Comparison of ENCODE assay signal across 8 mouse cellular contexts in the genomic region with DNA sequence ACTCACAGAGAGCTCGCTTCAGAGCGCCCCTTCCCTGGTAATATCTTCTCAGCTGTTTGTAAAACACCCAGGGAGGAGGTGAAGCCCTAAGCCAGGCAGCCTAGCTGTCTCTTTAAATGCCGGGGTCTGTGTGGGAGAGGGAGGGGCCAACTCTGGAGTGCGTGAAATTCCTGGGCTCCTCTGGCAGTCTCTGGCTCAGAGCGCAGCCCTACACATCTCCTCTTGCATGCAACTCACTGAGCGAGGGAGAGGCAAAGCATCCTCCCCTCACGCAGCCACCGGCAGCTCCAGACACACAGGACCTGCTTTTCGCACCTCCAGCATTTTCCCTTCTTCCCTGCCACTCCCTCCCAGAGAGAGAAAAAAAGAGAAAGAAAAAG. TPM values are rescaled to one million over a fixed set of nuclear protein-coding genes. Genes with fewer than 3 reads are reported as not detected.
DNase-seq lines count a peak whose midpoint lies in the region; ATAC-seq and TF ChIP-seq lines count a peak whose summit lies in the region.

A gene (plus strand): TSS at position 186 of the 380 bp plus-strand sequence.

- H3K27me3 ChIP-seq in liver, embryonic 11.5 days (replicated peaks; ENCODE audit: control insufficient read depth, insufficient read depth, low read length), result no peaks in the 10 kb centered on the region

- no peaks in the 10 kb centered on the region for H3K4me1 ChIP-seq in ES-E14 (ENCODE audit: control insufficient read depth in 2 of 2, insufficient read depth in 2 of 2, low read length in 2 of 2, poor library complexity in 1 of 2)
- no peaks in the 10 kb centered on the region for H3K4me1 ChIP-seq in liver, embryonic 11.5 days (replicated peaks; ENCODE audit: control insufficient read depth, insufficient read depth, low read length)

- H3K4me2 ChIP-seq in liver, embryonic 11.5 days, result peak within 1 kb of the TSS; percentile 44; the same call in 1 of the 2 replicates

- no peak within 1 kb of the TSS for H3K4me3 ChIP-seq in ES-E14 (ENCODE audit: insufficient read depth in 1 of 2, low read depth in 1 of 2, low read length in 2 of 2, poor library complexity in 1 of 2, severe bottlenecking in 1 of 2)
- H3K4me3 ChIP-seq in liver, embryonic 11.5 days (ENCODE audit: low read depth, low read length), result peak within 1 kb of the TSS; percentile 29; the same call in 1 of the 2 replicates

- peak; percentile 26 for DNase-seq in ES-E14 (ENCODE audit: low read depth, low spot score)
- peak; percentile 33 for DNase-seq in cerebellum, adult 9-11 months
- peak; percentile 69 to 84 for DNase-seq in frontal cortex, postnatal 10 days (ENCODE audit: low spot score in 2 of 2)
- DNase-seq in kidney, postnatal 14 days, result peak; percentile 4
- DNase-seq in liver, embryonic 11.5 days (ENCODE audit: low spot score), result peak; percentile 43
- peak; percentile 67 for DNase-seq in retina, postnatal 7 days (ENCODE audit: low read depth, low spot score)
- DNase-seq in thymus, adult 18-20 months, result no peak

- WGBS in liver, embryonic 11.5 days, result 2% methylated on average over 9 of the region's 9 CpGs

- H3K27ac ChIP-seq in ES-E14 (ENCODE audit: insufficient read depth, low read depth, low read length, poor library complexity, severe bottlenecking), result no peak within 1 kb of the TSS
- no peak within 1 kb of the TSS for H3K27ac ChIP-seq in liver, embryonic 11.5 days (ENCODE audit: low read depth, low read length)

- in situ Hi-C loops in ES-E14 (cut with MboI; ENCODE audit: low sequenced_read_pairs in 2 of 2, unreplicated experiment in 2 of 2), result no loop called here

- ATAC-seq in liver, embryonic 11.5 days (replicated peaks; ENCODE audit: low FRiP score), result peak; percentile 58; the same call in 1 of the 2 replicates
- no peak for ATAC-seq in inflammation-experienced regulatory T-cells, adult 6 months

- no peak within 1 kb of the TSS for H3K9ac ChIP-seq in ES-E14 (ENCODE audit: insufficient read depth, low read depth, low read length, poor library complexity, severe bottlenecking)
- H3K9ac ChIP-seq in liver, embryonic 11.5 days (ENCODE audit: low read depth, low read length), result no peak within 1 kb of the TSS

- no peaks in the 10 kb centered on the region for H3K36me3 ChIP-seq in ES-E14 (ENCODE audit: control insufficient read depth, insufficient read depth, low read length, poor library complexity, severe bottlenecking)
- H3K36me3 ChIP-seq in liver, embryonic 11.5 days (ENCODE audit: control insufficient read depth, insufficient read depth, low read length), result no peaks in the 10 kb centered on the region

- H3K9me3 ChIP-seq in ES-E14 (ENCODE audit: control insufficient read depth, insufficient read depth, low read depth, low read length), result no peaks in the 10 kb centered on the region
- no peaks in the 10 kb centered on the region for H3K9me3 ChIP-seq in liver, embryonic 11.5 days (ENCODE audit: control insufficient read depth, low read length)

TF ChIP-seq in ES-E14, 5 proteins besides CTCF, POLR2A, EP300 and RAD21:
- TF ChIP-seq ZC3H11A (IDR thresholded peaks at IDR 0.05; ENCODE audit: borderline replicate concordance, low read depth, low read length) (no peak), MAFK (IDR thresholded peaks at IDR 0.05; ENCODE audit: insufficient read depth, low read depth, low read length) (no peak), HCFC1 (IDR thresholded peaks at IDR 0.05; ENCODE audit: borderline replicate concordance, insufficient read depth, low read length) (no peak), ZNF384 (IDR thresholded peaks at IDR 0.05; ENCODE audit: low read depth, low read length) (no peak), CHD2 (IDR thresholded peaks at IDR 0.05; ENCODE audit: low read depth, low read length) (no peak)

RNA-seq across cellular contexts. Expression of the gene that starts here (rescaled TPM):
- total RNA-seq in ES-E14 (2012; rRNA removed), result 0.13 TPM in 1 of 2 replicates, not detected in the other
- polyA plus RNA-seq in liver, embryonic 11.5 days (2014; fragmentation: Nextera tagmentation; extraction: Ambion mirVana), result 2.4 and 3.3 TPM in 2 replicates
- polyA plus RNA-seq in inflammation-experienced regulatory T-cells, adult 6 months (2017; shearing (Covaris generic)), result under 1 TPM in 1 of 3 experiments, not detected in 2; 0.13 TPM

Comparison
In these comparisons a context has a peak if more than half of its experiments do, and no peak if none do; other contexts are left out.
1. Peak in DNase-seq in ES-E14; RNA of the gene not detected or under 1 TPM.
2. DNase-seq: peak in cerebellum, adult 9-11 months (single experiment), frontal cortex, postnatal 10 days (2 of 2), kidney, postnatal 14 days (single experiment), liver, embryonic 11.5 days (single experiment) and retina, postnatal 7 days (single experiment); none in thymus, adult 18-20 months (0 of 2).